Mouse (Mus musculus): Measurements from ENCODE around the gene Lactbl1.

- TF ChIP-seq CTCF (IDR thresholded peaks at IDR 0.05; ENCODE audit: control insufficient read depth, insufficient read depth, insufficient replicate concordance, low read depth, low read length) (no peak), POLR2A (IDR thresholded peaks at IDR 0.05; ENCODE audit: control insufficient read depth, low read depth, low read length) (no peak)
Observed at GRCm38 (mm10) chr4:136592111-136592510, 30.3 kb upstream of the Lactbl1 start.

Measured in testis, adult 2 months (tissue).